Mouse (Mus musculus): Measurements from ENCODE around the gene Gpc5. TPM values are rescaled to one million over a fixed set of nuclear protein-coding genes. Genes with fewer than 3 reads are reported as not detected.

Gene Gpc5
- 0.05 and 0.15 TPM in 2 replicates for polyA plus RNA-seq (2015; fragmentation: Nextera tagmentation; extraction: Ambion mirVana)

DNA sequence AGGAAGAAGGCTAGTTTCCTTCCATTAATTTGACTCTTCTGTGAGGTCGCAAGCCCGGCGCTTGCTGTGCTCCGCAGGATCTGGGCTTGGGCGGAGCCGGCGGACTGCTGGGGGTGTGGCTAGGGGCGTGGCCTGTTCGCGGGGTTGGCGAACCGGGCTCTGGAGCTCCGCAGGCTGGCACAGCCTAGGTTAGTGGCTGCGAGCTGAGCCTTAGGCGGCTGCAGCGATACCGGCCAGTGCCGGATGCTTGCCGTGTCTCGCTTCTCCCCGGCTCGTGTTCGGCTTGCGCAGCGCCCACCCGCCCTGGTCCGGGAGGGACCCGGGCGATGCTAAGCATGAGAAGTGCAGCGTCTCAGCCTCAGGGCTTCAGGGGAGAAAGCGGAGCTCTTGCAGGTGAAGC lies at the start of gene Gpc5:
TSS of gene Gpc5 (plus strand) at position 135 of the 400 bp plus-strand sequence.
- Histone ChIP-seq H3K9ac (ENCODE audit: low read depth, low read length) (no peak within 1 kb of the TSS), H3K4me2 (ENCODE audit: low read depth, low read length) (peak within 1 kb of the TSS; percentile 73)
- ATAC-seq (ENCODE audit: low read depth): peak; percentile 94

DNA sequence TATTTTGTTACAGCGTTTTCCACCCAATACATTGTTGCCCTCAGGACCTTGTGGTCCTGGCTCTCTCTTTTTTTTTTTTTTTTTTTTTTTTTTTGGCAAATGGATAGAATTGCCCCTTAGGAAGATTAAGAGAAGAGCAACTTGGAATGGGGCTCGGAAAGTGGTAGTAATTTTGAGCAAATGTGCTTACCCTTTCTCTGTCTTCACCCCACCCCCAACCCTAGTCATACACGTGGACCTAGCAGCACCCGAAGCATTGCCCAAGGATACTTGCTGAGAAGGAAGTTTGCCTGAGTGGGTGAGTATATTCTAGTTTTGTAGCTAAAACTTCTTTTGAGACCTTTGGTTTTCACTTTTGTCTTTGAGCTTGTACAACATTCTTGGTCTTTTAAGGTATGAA lies 49.4 kb upstream of the Gpc5 start:
- ATAC-seq (ENCODE audit: low read depth): no peak
- H3K9ac ChIP-seq (ENCODE audit: low read depth, low read length): peak overlapping the region; percentile 84
- H3K27ac ChIP-seq (ENCODE audit: low read length): no peak overlapping the region
- no peaks in the 10 kb centered on the region for H3K9me3 ChIP-seq (replicated peaks; ENCODE audit: control insufficient read depth, low read length)
- peaks cover 33% of the 10 kb centered on the region for H3K36me3 ChIP-seq (ENCODE audit: control insufficient read depth, insufficient read depth)
- H3K4me1 ChIP-seq (ENCODE audit: control insufficient read depth, low read depth, low read length): peaks cover 20% of the 10 kb centered on the region
- H3K4me2 ChIP-seq (ENCODE audit: low read depth, low read length): peak overlapping the region; percentile 96
- H3K27me3 ChIP-seq (ENCODE audit: control insufficient read depth, insufficient read depth, low read depth, low read length): no peaks in the 10 kb centered on the region
- WGBS (ENCODE audit: insufficient replicate concordance): 0% methylated on average over 4 of the region's 4 CpGs
- peak overlapping the region; percentile 83 for H3K4me3 ChIP-seq (ENCODE audit: low read depth, low read length)

More for the DNA sequence above, at the start of gene Gpc5:
- no peak within 1 kb of the TSS for H3K27ac ChIP-seq (ENCODE audit: low read length)
- peaks cover 35% of the 10 kb centered on the region for H3K27me3 ChIP-seq (ENCODE audit: control insufficient read depth, insufficient read depth, low read depth, low read length)
- no peaks in the 10 kb centered on the region for H3K36me3 ChIP-seq (ENCODE audit: control insufficient read depth, insufficient read depth)
- peak within 1 kb of the TSS; percentile 63 for H3K4me3 ChIP-seq (ENCODE audit: low read depth, low read length)
- H3K4me1 ChIP-seq (ENCODE audit: control insufficient read depth, low read depth, low read length): peaks cover 4% of the 10 kb centered on the region; the same call in 1 of the 2 replicates
- no peaks in the 10 kb centered on the region for H3K9me3 ChIP-seq (replicated peaks; ENCODE audit: control insufficient read depth, low read length)
- WGBS (ENCODE audit: insufficient replicate concordance): 0% methylated on average over 29 of the region's 31 CpGs

DNA sequence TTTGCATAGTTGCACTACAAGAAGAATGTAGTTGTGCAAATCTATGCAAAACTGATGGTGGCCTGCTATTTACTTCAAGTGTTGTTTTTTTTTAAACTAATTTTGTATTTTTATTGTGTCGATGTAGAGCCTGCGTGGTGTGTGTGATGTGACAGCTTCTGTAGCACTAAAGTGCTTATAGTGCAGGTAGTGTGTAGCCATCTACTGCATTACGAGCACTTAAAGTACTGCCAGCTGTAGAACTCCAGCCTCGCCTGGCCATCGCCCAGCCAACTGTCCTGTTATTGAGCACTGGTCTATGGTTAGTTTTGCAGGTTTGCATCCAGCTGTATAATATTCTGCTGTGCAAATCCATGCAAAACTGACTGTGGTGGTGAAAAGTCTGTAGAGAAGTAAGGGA lies 48.0 kb upstream of the Gpc5 start:
- no peak overlapping the region for H3K9ac ChIP-seq (ENCODE audit: low read depth, low read length)
- peaks cover 20% of the 10 kb centered on the region for H3K4me1 ChIP-seq (ENCODE audit: control insufficient read depth, low read depth, low read length)
- ATAC-seq (ENCODE audit: low read depth): no peak
- H3K27me3 ChIP-seq (ENCODE audit: control insufficient read depth, insufficient read depth, low read depth, low read length): no peaks in the 10 kb centered on the region
- H3K27ac ChIP-seq (ENCODE audit: low read length): no peak overlapping the region
- no peaks in the 10 kb centered on the region for H3K9me3 ChIP-seq (replicated peaks; ENCODE audit: control insufficient read depth, low read length)
- peaks cover 36% of the 10 kb centered on the region for H3K36me3 ChIP-seq (ENCODE audit: control insufficient read depth, insufficient read depth)
- WGBS (ENCODE audit: insufficient replicate concordance): 83% methylated on average over 5 of the region's 5 CpGs
- H3K4me3 ChIP-seq (ENCODE audit: low read depth, low read length): no peak overlapping the region
- H3K4me2 ChIP-seq (ENCODE audit: low read depth, low read length): no peak overlapping the region

DNA sequence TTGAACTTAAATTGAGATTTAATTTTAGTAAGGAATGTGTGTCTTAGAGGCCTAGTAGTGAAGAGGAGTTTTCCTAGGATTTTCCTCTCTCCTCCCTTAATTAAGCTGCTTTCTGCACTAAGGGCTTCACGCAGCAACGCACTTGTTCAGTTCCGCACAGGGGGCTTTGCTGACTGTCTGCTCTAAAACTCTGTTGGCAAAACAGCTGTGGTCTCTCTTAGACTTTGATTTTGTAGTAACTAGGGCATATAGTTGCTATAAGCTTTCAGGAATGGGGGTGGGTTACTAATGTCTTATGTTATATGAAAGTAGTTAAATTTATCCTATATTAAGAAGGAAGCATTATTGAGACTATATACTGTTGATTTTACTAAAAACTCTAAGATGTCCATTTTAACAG lies 46.3 kb upstream of the Gpc5 start:
- no peaks in the 10 kb centered on the region for H3K27me3 ChIP-seq (ENCODE audit: control insufficient read depth, insufficient read depth, low read depth, low read length)
- no peak overlapping the region for H3K9ac ChIP-seq (ENCODE audit: low read depth, low read length)
- peaks cover 13% of the 10 kb centered on the region for H3K4me1 ChIP-seq (ENCODE audit: control insufficient read depth, low read depth, low read length)
- H3K4me3 ChIP-seq (ENCODE audit: low read depth, low read length): no peak overlapping the region
- H3K9me3 ChIP-seq (replicated peaks; ENCODE audit: control insufficient read depth, low read length): no peaks in the 10 kb centered on the region
- H3K36me3 ChIP-seq (ENCODE audit: control insufficient read depth, insufficient read depth): peaks cover 36% of the 10 kb centered on the region
- no peak overlapping the region for H3K27ac ChIP-seq (ENCODE audit: low read length)
- no peak for ATAC-seq (ENCODE audit: low read depth)
- H3K4me2 ChIP-seq (ENCODE audit: low read depth, low read length): no peak overlapping the region
- 89% methylated on average over 3 of the region's 3 CpGs for WGBS (ENCODE audit: insufficient replicate concordance)

DNA sequence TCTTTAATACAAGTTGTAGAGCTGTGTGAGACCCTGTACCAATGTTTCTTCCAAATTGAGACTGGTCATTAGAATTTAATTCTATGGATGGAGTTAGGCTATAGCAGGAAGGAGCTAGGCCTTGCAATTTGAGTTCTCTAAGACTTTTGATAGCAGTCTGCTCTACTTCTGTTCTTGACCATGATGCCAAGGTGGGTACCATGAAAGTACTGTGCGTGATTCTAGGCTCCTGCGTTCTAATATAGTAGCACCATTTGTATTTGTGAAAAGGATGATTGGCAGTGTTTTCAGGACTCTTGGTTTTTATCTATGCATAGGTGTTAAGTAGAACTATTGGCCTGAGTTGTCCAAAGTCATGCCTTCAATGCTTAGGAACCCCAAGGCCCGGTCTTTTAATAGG lies 44.7 kb upstream of the Gpc5 start:
- no peak for ATAC-seq (ENCODE audit: low read depth)
- Histone ChIP-seq H3K9me3 (replicated peaks; ENCODE audit: control insufficient read depth, low read length) (no peaks in the 10 kb centered on the region), H3K36me3 (ENCODE audit: control insufficient read depth, insufficient read depth) (peaks cover 36% of the 10 kb centered on the region), H3K27ac (ENCODE audit: low read length) (no peak overlapping the region), H3K4me3 (ENCODE audit: low read depth, low read length) (no peak overlapping the region), H3K4me2 (ENCODE audit: low read depth, low read length) (no peak overlapping the region), H3K9ac (ENCODE audit: low read depth, low read length) (no peak overlapping the region), H3K27me3 (ENCODE audit: control insufficient read depth, insufficient read depth, low read depth, low read length) (no peaks in the 10 kb centered on the region), H3K4me1 (ENCODE audit: control insufficient read depth, low read depth, low read length) (peaks cover 13% of the 10 kb centered on the region)
- 83% methylated on average over 3 of the region's 3 CpGs for WGBS (ENCODE audit: insufficient replicate concordance)

DNA sequence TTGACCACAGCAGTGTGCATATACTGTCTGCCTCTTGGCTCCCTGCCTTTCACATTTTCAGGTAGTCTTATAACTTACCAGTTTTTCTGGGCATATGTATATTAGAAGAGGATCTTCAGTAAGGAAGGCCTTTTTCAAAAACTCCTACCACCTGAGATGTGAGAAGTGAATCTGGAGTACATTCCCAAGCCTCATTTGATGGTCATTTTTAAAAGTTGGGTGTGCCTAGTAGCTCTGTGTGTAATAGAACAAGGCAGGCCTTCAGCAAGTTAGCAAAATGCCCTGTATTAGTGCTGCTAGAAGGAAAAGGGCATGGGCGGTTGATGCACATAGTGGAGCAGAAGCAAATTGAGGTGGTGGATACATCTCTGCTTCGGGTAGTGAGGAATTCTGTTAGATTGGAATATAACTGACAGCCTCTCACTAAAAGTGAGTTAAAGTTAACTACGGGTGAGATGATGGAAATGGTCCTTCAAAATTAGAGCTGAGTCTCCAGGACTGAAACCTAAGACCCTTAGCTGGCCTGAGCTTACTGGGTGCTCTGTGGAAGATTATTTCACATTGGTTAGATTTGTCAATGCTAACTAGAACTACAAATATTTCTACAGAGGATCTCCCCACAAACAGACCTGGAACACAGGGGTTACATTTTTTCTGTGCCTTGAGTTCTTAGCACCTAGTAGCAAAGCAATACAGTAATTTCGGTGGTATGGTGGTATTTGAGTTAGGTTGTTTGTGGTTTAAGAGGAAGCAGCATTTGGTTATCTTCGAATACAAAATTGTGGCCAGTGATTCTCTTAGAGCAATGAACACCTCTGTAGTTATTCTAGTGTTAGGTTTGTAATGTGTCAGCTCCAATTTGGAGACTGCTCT lies 43.8 kb upstream of the Gpc5 start:
- no peaks in the 10 kb centered on the region for H3K27me3 ChIP-seq (ENCODE audit: control insufficient read depth, insufficient read depth, low read depth, low read length)
- H3K4me3 ChIP-seq (ENCODE audit: low read depth, low read length): no peak overlapping the region
- H3K9me3 ChIP-seq (replicated peaks; ENCODE audit: control insufficient read depth, low read length): no peaks in the 10 kb centered on the region
- no peak for ATAC-seq (ENCODE audit: low read depth)
- 38% methylated on average over 5 of the region's 5 CpGs for WGBS (ENCODE audit: insufficient replicate concordance)
- no peak overlapping the region for H3K9ac ChIP-seq (ENCODE audit: low read depth, low read length)
- no peak overlapping the region for H3K27ac ChIP-seq (ENCODE audit: low read length)
- H3K4me2 ChIP-seq (ENCODE audit: low read depth, low read length): no peak overlapping the region
- peaks cover 10% of the 10 kb centered on the region for H3K4me1 ChIP-seq (ENCODE audit: control insufficient read depth, low read depth, low read length)
- peaks cover 36% of the 10 kb centered on the region for H3K36me3 ChIP-seq (ENCODE audit: control insufficient read depth, insufficient read depth)

DNA sequence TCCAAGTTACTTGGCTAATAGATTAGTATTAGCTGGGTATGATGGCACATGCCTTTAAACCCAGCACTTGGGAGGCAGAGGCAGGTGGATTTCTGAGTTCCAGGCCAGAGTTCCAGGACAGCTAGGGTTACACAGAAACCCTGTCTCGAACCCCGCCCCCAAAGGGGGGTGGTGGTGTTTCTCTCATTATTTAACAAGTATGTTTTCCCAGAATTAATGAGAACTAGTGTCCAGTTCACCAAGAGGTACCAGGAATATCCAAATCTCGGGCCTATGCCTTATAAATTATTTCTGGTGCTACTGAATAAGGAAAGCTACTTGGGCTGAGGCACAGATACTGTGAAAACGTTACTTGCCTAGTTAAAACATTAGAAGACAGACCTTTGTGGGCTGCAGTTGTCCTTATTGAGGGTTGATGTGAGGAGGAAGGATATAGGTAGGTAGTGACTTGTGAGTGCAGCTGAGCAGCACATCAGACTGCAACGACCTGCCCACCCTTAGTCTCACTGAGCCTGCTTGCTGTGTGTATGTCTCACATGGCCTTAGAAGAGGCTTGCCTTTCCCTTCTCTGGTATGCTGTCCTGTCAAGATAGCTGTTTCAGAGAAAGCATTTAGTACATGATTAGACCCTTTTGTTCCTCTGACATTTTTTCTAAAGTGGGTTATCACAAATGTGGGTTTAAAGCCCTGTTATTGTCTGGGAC lies 43.0 kb upstream of the Gpc5 start:
- H3K27me3 ChIP-seq (ENCODE audit: control insufficient read depth, insufficient read depth, low read depth, low read length): no peaks in the 10 kb centered on the region
- no peak for ATAC-seq (ENCODE audit: low read depth)
- H3K36me3 ChIP-seq (ENCODE audit: control insufficient read depth, insufficient read depth): peaks cover 28% of the 10 kb centered on the region
- H3K4me3 ChIP-seq (ENCODE audit: low read depth, low read length): no peak overlapping the region
- no peak overlapping the region for H3K27ac ChIP-seq (ENCODE audit: low read length)
- H3K9me3 ChIP-seq (replicated peaks; ENCODE audit: control insufficient read depth, low read length): no peaks in the 10 kb centered on the region
- H3K9ac ChIP-seq (ENCODE audit: low read depth, low read length): no peak overlapping the region
- no peak overlapping the region for H3K4me2 ChIP-seq (ENCODE audit: low read depth, low read length)
- H3K4me1 ChIP-seq (ENCODE audit: control insufficient read depth, low read depth, low read length): peaks cover 2% of the 10 kb centered on the region; the same call in 1 of the 2 replicates
- 36% methylated on average over 5 of the region's 5 CpGs for WGBS (ENCODE audit: insufficient replicate concordance)

DNA sequence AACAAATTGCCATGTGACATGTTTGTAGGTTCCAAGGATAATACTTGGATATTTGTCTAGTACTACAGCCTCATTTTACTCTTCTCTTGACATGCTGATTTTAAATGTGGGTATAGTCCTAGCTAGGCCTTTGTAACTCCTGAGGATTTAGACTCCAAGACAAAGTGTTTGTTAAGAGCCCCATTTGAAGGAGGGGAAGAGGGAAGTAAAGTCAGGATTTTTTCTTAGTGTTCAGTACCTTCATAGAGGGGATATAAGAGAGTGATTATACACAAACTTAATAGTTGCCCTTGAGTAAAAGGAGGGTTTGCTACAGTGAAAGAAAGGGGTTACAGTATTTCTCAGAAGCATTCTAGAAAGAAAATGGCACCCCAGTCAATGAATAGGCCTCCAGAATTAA lies 42.2 kb upstream of the Gpc5 start:
- peaks cover 21% of the 10 kb centered on the region for H3K36me3 ChIP-seq (ENCODE audit: control insufficient read depth, insufficient read depth)
- H3K4me2 ChIP-seq (ENCODE audit: low read depth, low read length): no peak overlapping the region
- H3K4me1 ChIP-seq (ENCODE audit: control insufficient read depth, low read depth, low read length): no peaks in the 10 kb centered on the region
- H3K9me3 ChIP-seq (replicated peaks; ENCODE audit: control insufficient read depth, low read length): no peaks in the 10 kb centered on the region
- no peak overlapping the region for H3K4me3 ChIP-seq (ENCODE audit: low read depth, low read length)
- H3K9ac ChIP-seq (ENCODE audit: low read depth, low read length): no peak overlapping the region
- ATAC-seq (ENCODE audit: low read depth): no peak
- no peak overlapping the region for H3K27ac ChIP-seq (ENCODE audit: low read length)
- no peaks in the 10 kb centered on the region for H3K27me3 ChIP-seq (ENCODE audit: control insufficient read depth, insufficient read depth, low read depth, low read length)

Data from liver, embryonic 16.5 days (tissue).